Mouse (Mus musculus) limb, embryonic 13.5 days (tissue): ENCODE measurements at regions not wholly inside any gene's neighbourhood (a gene's known extent, or its start where the extent isn't known, plus 50 kb on each side); places are given as distances from the start of the nearest gene placed in this dataset.

ENCODE experiments used
- ATAC-seq: fragments of 200-750 bp; cut with Nextera tagmentation; 2 replicates; pipeline ENCODE4 v1.8.0; 2017; ENCODE audit warnings: low read depth, moderate number of reproducible peaks, moderate TSS enrichment; ENCODE audit not compliant: low FRiP score
- H3K27ac ChIP-seq: fragments of 300-500 bp; sonication (generic); 2 replicates; pipeline ENCODE4 v1.5.1; 2015; ENCODE audit warnings: inconsistent platforms, mild to moderate bottlenecking, moderate library complexity
- H3K27me3 ChIP-seq: fragments of 300-500 bp; sonication (generic); 2 replicates; pipeline ENCODE4 v1.6.1; 2015; ENCODE audit warnings: mild to moderate bottlenecking, inconsistent platforms
- H3K36me3 ChIP-seq: fragments of 300-500 bp; sonication (generic); 2 replicates; pipeline ENCODE4 v1.6.1; 2015; ENCODE audit warnings: inconsistent platforms, mild to moderate bottlenecking, moderate library complexity
- H3K4me1 ChIP-seq: fragments of 300-500 bp; sonication (generic); 2 replicates; pipeline ENCODE4 v1.6.1; 2015; ENCODE audit warnings: inconsistent platforms
- H3K4me2 ChIP-seq: fragments of 300-500 bp; sonication (generic); replicated peaks from 2 replicates; pipeline ENCODE4 v1.6.1; 2015; ENCODE audit warnings: inconsistent platforms, mild to moderate bottlenecking, moderate library complexity
- H3K4me3 ChIP-seq: fragments of 300-500 bp; sonication (generic); 2 replicates; pipeline ENCODE4 v1.5.1; 2015; ENCODE audit warnings: moderate library complexity, mild to moderate bottlenecking, inconsistent platforms
- H3K9ac ChIP-seq: fragments of 300-500 bp; sonication (generic); 2 replicates; pipeline ENCODE4 v1.6.1; 2015; ENCODE audit warnings: mild to moderate bottlenecking, inconsistent platforms
- H3K9me3 ChIP-seq: fragments of 300-500 bp; sonication (generic); 2 replicates; pipeline ENCODE4 v1.6.1; 2016; ENCODE audit warnings: inconsistent platforms
- WGBS: fragments of 180-500 bp; shearing (Covaris S2); methylation state at CpG from one replicate; pipeline ENCODE4 v1.1.7; 2015; 5-methylcytosine and 5-hydroxymethylcytosine counted together

DNA sequence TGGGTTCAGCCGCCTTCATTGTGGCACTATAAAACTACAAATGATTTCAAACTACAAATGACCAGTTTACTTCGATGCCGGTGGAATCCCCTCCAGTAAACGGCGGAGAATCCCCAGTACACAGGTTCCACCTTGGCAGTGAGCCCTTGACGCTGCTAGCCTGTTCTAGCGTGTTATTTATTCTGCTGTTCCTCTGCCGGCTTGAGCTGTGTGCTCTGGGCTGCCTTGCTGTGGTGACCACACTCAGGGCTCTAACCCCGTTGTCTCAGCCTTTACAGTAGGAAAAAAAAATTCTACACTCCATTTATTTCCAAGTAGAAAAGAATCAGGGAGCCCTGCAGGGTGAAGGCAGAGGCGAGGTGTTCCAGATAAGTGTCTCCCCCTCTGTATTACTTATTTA is 80.1 kb upstream of the Pcdh8 start:
- 78% methylated on average over 10 of the region's 10 CpGs for WGBS
- Histone ChIP-seq H3K27ac (no peak overlapping the region), H3K36me3 (no peaks in the 10 kb centered on the region), H3K27me3 (no peaks in the 10 kb centered on the region), H3K4me1 (0 out of 2 replicates have a peak, but pooled peaks cover 7% of the 10 kb centered on the region), H3K4me3 (no peak overlapping the region), H3K9ac (no peak overlapping the region), H3K4me2 (no peak overlapping the region), H3K9me3 (no peaks in the 10 kb centered on the region)
- no peak for ATAC-seq

- Histone ChIP-seq H3K36me3 (no peaks in the 10 kb centered on the region), H3K9me3 (no peaks in the 10 kb centered on the region), H3K4me2 (no peak overlapping the region), H3K27me3 (no peaks in the 10 kb centered on the region), H3K9ac (no peak overlapping the region), H3K4me1 (0 out of 2 replicates have a peak, but pooled peaks cover 7% of the 10 kb centered on the region), H3K4me3 (no peak overlapping the region), H3K27ac (no peak overlapping the region)
- no peak for ATAC-seq
- WGBS: 84% methylated on average over 8 of the region's 8 CpGs
These were observed 78.7 kb upstream of the Pcdh8 start for GRCm38 (mm10) chr14:79849617-79850435.

DNA sequence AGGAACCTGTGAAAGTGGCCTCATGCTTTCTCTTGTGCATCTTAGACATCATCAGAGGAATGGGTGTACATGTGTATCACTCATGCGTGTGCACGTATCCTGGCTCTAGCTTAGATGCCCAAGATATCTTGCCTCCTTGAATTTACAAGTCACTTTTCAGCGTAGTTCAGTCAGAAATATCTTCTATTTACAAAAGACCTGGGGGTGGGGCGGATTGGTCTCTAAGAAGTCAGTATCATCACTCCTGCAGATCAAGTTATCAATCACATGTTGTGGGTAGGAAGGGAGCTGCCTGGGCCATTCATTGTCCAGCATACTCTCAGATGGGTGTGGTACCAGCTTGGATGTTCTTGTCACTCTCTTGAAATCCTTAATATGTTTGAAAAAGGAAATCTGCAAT is 77.0 kb upstream of the Pcdh8 start:
- H3K9me3 ChIP-seq: no peaks in the 10 kb centered on the region
- H3K4me3 ChIP-seq: no peak overlapping the region
- H3K4me2 ChIP-seq: no peak overlapping the region
- no peak for ATAC-seq
- no peak overlapping the region for H3K9ac ChIP-seq
- H3K27me3 ChIP-seq: no peaks in the 10 kb centered on the region
- H3K27ac ChIP-seq: no peak overlapping the region
- H3K36me3 ChIP-seq: no peaks in the 10 kb centered on the region
- 0 out of 2 replicates have a peak, but pooled peaks cover 7% of the 10 kb centered on the region for H3K4me1 ChIP-seq
- WGBS: 85% methylated on average over 4 of the region's 4 CpGs

- ATAC-seq: no peak
- Histone ChIP-seq H3K27me3 (no peaks in the 10 kb centered on the region), H3K27ac (no peak overlapping the region), H3K9me3 (no peaks in the 10 kb centered on the region), H3K36me3 (no peaks in the 10 kb centered on the region), H3K4me2 (no peak overlapping the region), H3K9ac (no peak overlapping the region), H3K4me3 (no peak overlapping the region), H3K4me1 (no peaks in the 10 kb centered on the region)
- WGBS: 77% methylated on average over 5 of the region's 5 CpGs
These were observed 73.2 kb upstream of the Pcdh8 start for GRCm38 (mm10) chr14:79844306-79844705.

- ATAC-seq: no peak
- Histone ChIP-seq H3K9me3 (no peaks in the 10 kb centered on the region), H3K27ac (no peak overlapping the region), H3K9ac (no peak overlapping the region), H3K4me3 (no peak overlapping the region), H3K27me3 (peaks cover 4% of the 10 kb centered on the region; the same call in 1 of the 2 replicates), H3K4me1 (no peaks in the 10 kb centered on the region), H3K4me2 (no peak overlapping the region), H3K36me3 (no peaks in the 10 kb centered on the region)
- 16% methylated on average over 13 of the region's 13 CpGs for WGBS
These were observed 72.0 kb upstream of the Pcdh8 start for GRCm38 (mm10) chr14:79843135-79843550.

GRCm38 (mm10) chr14:79842734-79843133 is 71.6 kb upstream of the Pcdh8 start:
- WGBS: 43% methylated on average over 3 of the region's 3 CpGs
- Histone ChIP-seq H3K36me3 (no peaks in the 10 kb centered on the region), H3K27me3 (peaks cover 4% of the 10 kb centered on the region; the same call in 1 of the 2 replicates), H3K4me2 (no peak overlapping the region), H3K9me3 (no peaks in the 10 kb centered on the region), H3K9ac (no peak overlapping the region), H3K27ac (no peak overlapping the region), H3K4me3 (no peak overlapping the region), H3K4me1 (no peaks in the 10 kb centered on the region)
- ATAC-seq: no peak

DNA sequence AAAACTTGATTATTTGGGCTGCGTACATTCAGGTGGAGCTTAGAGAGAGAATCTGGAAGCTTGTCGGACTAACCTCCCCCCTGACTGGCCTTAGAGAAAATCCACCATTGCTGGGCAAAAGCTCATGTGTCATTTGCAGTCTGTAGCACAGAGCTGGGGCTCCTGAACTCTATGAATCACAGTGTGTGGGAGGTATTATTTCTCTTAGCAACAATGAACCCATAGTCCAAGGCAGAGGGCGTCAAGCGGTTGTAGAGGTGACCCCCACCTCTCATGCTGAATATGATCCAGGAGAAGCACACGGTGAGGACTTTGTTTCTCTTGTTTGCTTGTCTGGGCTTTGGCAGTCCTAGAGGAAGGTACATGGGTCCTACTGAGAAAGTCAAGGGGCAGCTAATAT is 66.0 kb upstream of the Pcdh8 start:
- no peaks in the 10 kb centered on the region for H3K36me3 ChIP-seq
- 58% methylated on average over 5 of the region's 5 CpGs for WGBS

GRCm38 (mm10) chr14:79836186-79836585 is 65.1 kb upstream of the Pcdh8 start:
- Histone ChIP-seq H3K9me3 (no peaks in the 10 kb centered on the region), H3K27ac (no peak overlapping the region), H3K4me2 (no peak overlapping the region), H3K27me3 (peaks cover 4% of the 10 kb centered on the region; the same call in 1 of the 2 replicates), H3K36me3 (no peaks in the 10 kb centered on the region), H3K4me3 (no peak overlapping the region), H3K9ac (no peak overlapping the region), H3K4me1 (no peaks in the 10 kb centered on the region)
- WGBS: 96% methylated on average over 5 of the region's 6 CpGs
- ATAC-seq: no peak

More for the DNA sequence above, 66.0 kb upstream of the Pcdh8 start:
- Histone ChIP-seq H3K4me1 (no peaks in the 10 kb centered on the region), H3K27ac (no peak overlapping the region), H3K9ac (no peak overlapping the region), H3K9me3 (no peaks in the 10 kb centered on the region), H3K27me3 (peaks cover 4% of the 10 kb centered on the region; the same call in 1 of the 2 replicates), H3K4me2 (no peak overlapping the region), H3K4me3 (no peak overlapping the region)
- ATAC-seq: no peak

GRCm38 (mm10) chr14:79824670-79825446 is 53.7 kb upstream of the Pcdh8 start:
- Histone ChIP-seq H3K9me3 (no peaks in the 10 kb centered on the region), H3K27me3 (no peaks in the 10 kb centered on the region), H3K4me1 (0 out of 2 replicates have a peak, but pooled peaks cover 6% of the 10 kb centered on the region), H3K36me3 (no peaks in the 10 kb centered on the region), H3K4me3 (no peak overlapping the region), H3K9ac (no peak overlapping the region), H3K4me2 (no peak overlapping the region), H3K27ac (no peak overlapping the region)
- WGBS: 90% methylated on average over 11 of the region's 11 CpGs
- no peak for ATAC-seq

GRCm38 (mm10) chr14:79822453-79823117 is 51.5 kb upstream of the Pcdh8 start:
- H3K9me3 ChIP-seq: no peaks in the 10 kb centered on the region
- ATAC-seq: no peak
- H3K4me2 ChIP-seq: no peak overlapping the region
- H3K36me3 ChIP-seq: no peaks in the 10 kb centered on the region
- H3K27me3 ChIP-seq: no peaks in the 10 kb centered on the region
- no peak overlapping the region for H3K9ac ChIP-seq
- H3K4me3 ChIP-seq: no peak overlapping the region
- 64% methylated on average over 16 of the region's 16 CpGs for WGBS
- no peak overlapping the region for H3K27ac ChIP-seq
- 0 out of 2 replicates have a peak, but pooled peaks cover 6% of the 10 kb centered on the region for H3K4me1 ChIP-seq

DNA sequence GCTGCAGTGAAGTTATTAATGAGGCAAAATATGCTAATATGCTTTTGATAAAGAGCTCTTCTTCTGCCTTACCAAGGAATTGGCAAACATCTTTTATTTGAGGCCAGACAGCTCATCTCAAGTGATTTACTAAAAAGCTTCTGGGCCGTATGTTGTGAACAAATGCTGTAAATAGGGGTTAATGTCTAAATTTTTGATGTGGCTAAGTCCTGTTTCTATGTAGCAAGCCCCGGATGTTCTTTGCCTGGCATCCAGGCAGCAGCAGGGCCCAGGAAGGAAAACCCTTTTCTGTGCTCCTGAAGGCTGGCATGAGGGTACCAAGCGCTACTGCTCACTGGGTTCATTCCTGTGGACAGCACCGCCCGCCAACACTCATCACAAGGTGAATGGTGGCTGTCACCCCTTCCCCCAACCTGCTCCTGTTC is 50.9 kb upstream of the Pcdh8 start:
- WGBS: 82% methylated on average over 5 of the region's 5 CpGs

More for the DNA sequence above, 50.9 kb upstream of the Pcdh8 start:
- no peak overlapping the region for H3K4me2 ChIP-seq
- no peak overlapping the region for H3K4me3 ChIP-seq
- H3K9me3 ChIP-seq: no peaks in the 10 kb centered on the region
- no peak overlapping the region for H3K9ac ChIP-seq
- H3K27ac ChIP-seq: no peak overlapping the region
- no peak for ATAC-seq
- H3K4me1 ChIP-seq: 0 out of 2 replicates have a peak, but pooled peaks cover 6% of the 10 kb centered on the region
- H3K36me3 ChIP-seq: no peaks in the 10 kb centered on the region
- H3K27me3 ChIP-seq: no peaks in the 10 kb centered on the region
